Mouse (Mus musculus) thymus, adult 2 months (tissue): ENCODE data around the gene Prex1. TPM values are rescaled to one million over a fixed set of nuclear protein-coding genes. Genes with fewer than 3 reads are reported as not detected.
A peak's percentile ranks its signal among the peaks of the same experiment; 100 is the strongest.

Experiments used
- DNase-seq: peaks from one replicate; pipeline ENCODE4 v3.0.0; 2021
- H3K27ac ChIP-seq: fragments of 200-500 bp; 2 replicates; pipeline ENCODE4 v1.5.1; 2012; ENCODE audit warnings: low read length, control low read depth; ENCODE audit not compliant: control insufficient read depth, insufficient read depth
- H3K27me3 ChIP-seq: fragments of 200-500 bp; 2 replicates; pipeline ENCODE4 v1.6.1; 2012; ENCODE audit warnings: mild to moderate bottlenecking, low read length, moderate library complexity, mixed read lengths; ENCODE audit not compliant: control insufficient read depth, insufficient read depth
- H3K36me3 ChIP-seq: fragments of 200-500 bp; 2 replicates; pipeline ENCODE4 v1.6.1; 2012; ENCODE audit warnings: mild to moderate bottlenecking, low read length, moderate library complexity; ENCODE audit not compliant: control insufficient read depth, insufficient read depth
- H3K4me1 ChIP-seq: fragments of 200-500 bp; replicated peaks from 2 replicates; pipeline ENCODE4 v1.6.1; 2012; ENCODE audit warnings: low read length; ENCODE audit not compliant: control insufficient read depth, insufficient read depth
- H3K4me3 ChIP-seq: fragments of 200-500 bp; 2 replicates; pipeline ENCODE4 v1.5.1; 2012; ENCODE audit warnings: mild to moderate bottlenecking, low read length, control low read depth, moderate library complexity; ENCODE audit not compliant: control insufficient read depth, insufficient read depth
- CTCF ChIP-seq: fragments of 200-500 bp; IDR thresholded peaks from 2 replicates; pipeline ENCODE4 v1.5.1; 2012; ENCODE audit warnings: mild to moderate bottlenecking, control low read depth, low read length, moderate library complexity, borderline replicate concordance; ENCODE audit not compliant: control insufficient read depth, poor library complexity, insufficient read depth; ENCODE audit errors: extremely low read depth
- POLR2A ChIP-seq: fragments of 200-500 bp; IDR thresholded peaks from 2 replicates; pipeline ENCODE4 v1.6.1; 2012; ENCODE audit warnings: mild to moderate bottlenecking, low read length, control low read depth, moderate library complexity; ENCODE audit not compliant: control insufficient read depth, poor library complexity, insufficient read depth; ENCODE audit errors: extremely low read depth
- WGBS: fragments of 180-500 bp; shearing (Covaris S2); methylation state at CpG from one replicate; pipeline ENCODE4 v1.1.7; 2018; 5-methylcytosine and 5-hydroxymethylcytosine counted together
- polyA plus RNA-seq: library from polyadenylated mRNA; depleted of rRNA; stranded (reverse); fragments of >200 nt; gene quantifications from 2 replicates; pipeline ENCODE4 v1.2.3, GENCODE M21; 2012

The Prex1 gene
- polyA plus RNA-seq, 1 experiment, result 264 TPM

- Histone ChIP-seq H3K36me3 (no peaks in the 10 kb centered on the region), H3K27ac (no peak overlapping the region), H3K27me3 (no peaks in the 10 kb centered on the region), H3K4me1 (no peaks in the 10 kb centered on the region), H3K4me3 (no peak overlapping the region)
- TF ChIP-seq CTCF (no peak), POLR2A (no peak)
- DNase-seq, result no peak
- 91% methylated on average over 10 of the region's 10 CpGs for WGBS
Observed at GRCm38 (mm10) chr2:166727790-166728189, 14.2 kb upstream of the Prex1 start.

- no peak for TF ChIP-seq POLR2A
- TF ChIP-seq CTCF, result no peak
- H3K4me3 ChIP-seq, result no peak overlapping the region
- peaks cover 1% of the 10 kb centered on the region for H3K4me1 ChIP-seq
- no peaks in the 10 kb centered on the region for H3K36me3 ChIP-seq
- WGBS, result 93% methylated on average over 6 of the region's 6 CpGs
- DNase-seq, result no peak
- H3K27me3 ChIP-seq, result no peaks in the 10 kb centered on the region
- no peak overlapping the region for H3K27ac ChIP-seq
Observed at GRCm38 (mm10) chr2:166726891-166727290, 13.3 kb upstream of the Prex1 start.

- no peak for TF ChIP-seq CTCF
- TF ChIP-seq POLR2A, result no peak
- peaks cover 27% of the 10 kb centered on the region for H3K4me1 ChIP-seq
- DNase-seq, result no peak
- no peak overlapping the region for H3K4me3 ChIP-seq
- no peaks in the 10 kb centered on the region for H3K27me3 ChIP-seq
- H3K36me3 ChIP-seq, result no peaks in the 10 kb centered on the region
- peak overlapping the region; percentile 79 for H3K27ac ChIP-seq
- WGBS, result 44% methylated on average over 3 of the region's 3 CpGs
Observed at GRCm38 (mm10) chr2:166720416-166720815, 6.8 kb upstream of the Prex1 start.

GRCm38 (mm10) chr2:166719930-166720305, 6.3 kb upstream of the Prex1 start:
- no peaks in the 10 kb centered on the region for H3K36me3 ChIP-seq
- H3K4me3 ChIP-seq, result no peak overlapping the region
- no peaks in the 10 kb centered on the region for H3K27me3 ChIP-seq
- WGBS, result 75% methylated on average over 2 of the region's 2 CpGs
- H3K4me1 ChIP-seq, result peaks cover 27% of the 10 kb centered on the region
- DNase-seq, result no peak
- no peak for TF ChIP-seq POLR2A
- TF ChIP-seq CTCF, result no peak
- peak overlapping the region; percentile 79 for H3K27ac ChIP-seq

GRCm38 (mm10) chr2:166719301-166719929, 5.8 kb upstream of the Prex1 start:
- Histone ChIP-seq H3K4me1 (peaks cover 31% of the 10 kb centered on the region), H3K27me3 (no peaks in the 10 kb centered on the region), H3K4me3 (no peak overlapping the region), H3K36me3 (no peaks in the 10 kb centered on the region), H3K27ac (no peak overlapping the region; the same call in 1 of the 2 replicates)
- TF ChIP-seq POLR2A, result no peak
- TF ChIP-seq CTCF, result no peak
- 96% methylated on average over 1 of the region's 1 CpGs for WGBS
- DNase-seq, result no peak

- WGBS, result 95% methylated on average over 7 of the region's 7 CpGs
- H3K4me1 ChIP-seq, result peaks cover 38% of the 10 kb centered on the region
Observed at GRCm38 (mm10) chr2:166716067-166716466, 2.4 kb upstream of the Prex1 start.

GRCm38 (mm10) chr2:166714427-166714699, 731 bp upstream of the Prex1 start:
- no peaks in the 10 kb centered on the region for H3K36me3 ChIP-seq
- no peak overlapping the region for H3K27ac ChIP-seq
- peak overlapping the region; percentile 53 for H3K4me3 ChIP-seq
- no peak for DNase-seq
- H3K27me3 ChIP-seq, result no peaks in the 10 kb centered on the region
- TF ChIP-seq POLR2A (no peak), CTCF (no peak)
- WGBS, result 8% methylated on average over 11 of the region's 11 CpGs
- peaks cover 43% of the 10 kb centered on the region for H3K4me1 ChIP-seq

More at GRCm38 (mm10) chr2:166716067-166716466, 2.4 kb upstream of the Prex1 start:
- no peak for DNase-seq
- Histone ChIP-seq H3K4me3 (no peak overlapping the region), H3K27me3 (no peaks in the 10 kb centered on the region), H3K36me3 (no peaks in the 10 kb centered on the region), H3K27ac (no peak overlapping the region)
- no peak for TF ChIP-seq POLR2A
- TF ChIP-seq CTCF, result no peak
